In genomic region chr8:84024171-84024570, GRCm38 (mm10) we compare ENCODE assay signal across 9 mouse cellular contexts. TPM values are rescaled to one million over a fixed set of nuclear protein-coding genes. Genes with fewer than 3 reads are reported as not detected.
A peak's percentile ranks its signal among the peaks of the same experiment; 100 is the strongest.
DNase-seq lines count a peak whose midpoint lies in the region; ATAC-seq and TF ChIP-seq lines count a peak whose summit lies in the region.
"Had no signal": no experiment of that assay in that cellular context is flagged by ENCODE, and none has a peak within 500 bp of the region (broad histone marks: within the 10 kb centered on the region; RNA-seq: fewer than 3 reads in every experiment).

No protein-coding gene starts in this region.

- TF ChIP-seq EP300 in stomach, postnatal 0 days (optimal IDR thresholded peaks at IDR 0.05), result no peak

- H3K9ac ChIP-seq in stomach, postnatal 0 days (ENCODE audit: low read length), result no peak overlapping the region

- H3K4me3 ChIP-seq in embryonic fibroblast, embryonic 13.5 days (ENCODE audit: insufficient read depth, low read length), result no peak overlapping the region
- no peak overlapping the region for H3K4me3 ChIP-seq in limb, embryonic 10.5 days
- H3K4me3 ChIP-seq in stomach, postnatal 0 days (ENCODE audit: low read depth, low read length), result no peak overlapping the region

- H3K9me3 ChIP-seq in limb, embryonic 10.5 days (replicated peaks), result no peaks in the 10 kb centered on the region
- no peaks in the 10 kb centered on the region for H3K9me3 ChIP-seq in stomach, postnatal 0 days (ENCODE audit: control insufficient read depth, low read length)

- no peak overlapping the region for H3K4me2 ChIP-seq in stomach, postnatal 0 days (replicated peaks; ENCODE audit: low read depth)

- H3K27me3 ChIP-seq in limb, embryonic 10.5 days (ENCODE audit: low read depth, poor library complexity, severe bottlenecking), result peaks cover 98% of the 10 kb centered on the region
- peaks cover 2% of the 10 kb centered on the region; the same call in 1 of the 2 replicates for H3K27me3 ChIP-seq in stomach, postnatal 0 days (ENCODE audit: control insufficient read depth, insufficient read depth, low read length)

- peak; percentile 60; the same call in 1 of the 2 replicates for TF ChIP-seq CTCF in embryonic fibroblast, embryonic 13.5 days (IDR thresholded peaks at IDR 0.05; ENCODE audit: borderline replicate concordance, insufficient read depth, low read length)
- peak; percentile 75 for TF ChIP-seq CTCF in stomach, postnatal 0 days (IDR thresholded peaks at IDR 0.05; ENCODE audit: low read depth)

- peak; percentile 51 for DNase-seq in gastrocnemius, adult 18-20 months (ENCODE audit: low spot score)
- no peak for DNase-seq in gastrocnemius, postnatal 25 days
- peak; percentile 59 for DNase-seq in right cerebral cortex, postnatal 4 days
- DNase-seq in right cerebral cortex, adult 18-20 months, result no peak
- peak; percentile 80 for DNase-seq in limb, embryonic 10.5 days (ENCODE audit: low spot score)
- DNase-seq in stomach, postnatal 0 days (ENCODE audit: low spot score), result peak; percentile 65
- DNase-seq in Muller cell, postnatal 12 days (ENCODE audit: inconsistent ontology term), result no peak

- TF ChIP-seq POLR2A in embryonic fibroblast, embryonic 13.5 days (IDR thresholded peaks at IDR 0.05; ENCODE audit: low read depth, low read length), result no peak

- no peak overlapping the region for H3K27ac ChIP-seq in embryonic fibroblast, embryonic 13.5 days (ENCODE audit: insufficient read depth, low read length)
- no peak overlapping the region for H3K27ac ChIP-seq in limb, embryonic 10.5 days
- H3K27ac ChIP-seq in stomach, postnatal 0 days (replicated peaks), result no peak overlapping the region

- peaks cover 17% of the 10 kb centered on the region for H3K4me1 ChIP-seq in embryonic fibroblast, embryonic 13.5 days (ENCODE audit: control insufficient read depth, insufficient read depth, low read length)
- H3K4me1 ChIP-seq in limb, embryonic 10.5 days, result peaks cover 41% of the 10 kb centered on the region
- peaks cover 13% of the 10 kb centered on the region for H3K4me1 ChIP-seq in stomach, postnatal 0 days (replicated peaks; ENCODE audit: control insufficient read depth, insufficient read depth)

- WGBS in limb, embryonic 10.5 days, result 13% methylated on average over 10 of the region's 10 CpGs
- 18% methylated on average over 10 of the region's 10 CpGs for WGBS in stomach, postnatal 0 days

- no peaks in the 10 kb centered on the region for H3K36me3 ChIP-seq in limb, embryonic 10.5 days
- no peaks in the 10 kb centered on the region for H3K36me3 ChIP-seq in stomach, postnatal 0 days (ENCODE audit: control insufficient read depth, insufficient read depth, low read length)

- no peak for ATAC-seq in stomach, postnatal 0 days (ENCODE audit: low FRiP score, low TSS enrichment)

RNA-seq across cellular contexts. Expression of gene Palm3, which starts 2.9 kb away (rescaled TPM):
- total RNA-seq in gastrocnemius, adult 18-20 months (2021), result under 1 TPM; 0.09 to 0.11 TPM
- total RNA-seq in gastrocnemius, postnatal 25 days (2021), result under 1 TPM; 0.26 to 0.32 TPM
- polyA plus RNA-seq in embryonic fibroblast, embryonic 13.5 days (2011; ENCODE audit: insufficient read length, low read depth, missing spikeins), result 0.73 and 0.91 TPM in 2 replicates
- 6.5 and 6.6 TPM in 2 replicates for polyA plus RNA-seq in limb, embryonic 10.5 days (2016; fragmentation: Nextera tagmentation; extraction: Ambion mirVana)
- polyA plus RNA-seq in stomach, postnatal 0 days (2015; fragmentation: Nextera tagmentation; extraction: Ambion mirVana), result 0.96 and 1.3 TPM in 2 replicates

RNA-seq across cellular contexts. Expression of gene 2210011C24Rik, which starts 12.2 kb away (rescaled TPM):
- total RNA-seq in gastrocnemius, adult 18-20 months (2021), result 1 to 10 TPM; 2.0 to 2.4 TPM
- total RNA-seq in gastrocnemius, postnatal 25 days (2021), result 1 to 10 TPM; 3.3 to 5.9 TPM
- polyA plus RNA-seq in embryonic fibroblast, embryonic 13.5 days (2011; ENCODE audit: insufficient read length, low read depth, missing spikeins), result not detected in 2 replicates
- polyA plus RNA-seq in limb, embryonic 10.5 days (2016; fragmentation: Nextera tagmentation; extraction: Ambion mirVana), result 0.13 TPM in 1 of 2 replicates, not detected in the other
- polyA plus RNA-seq in stomach, postnatal 0 days (2015; fragmentation: Nextera tagmentation; extraction: Ambion mirVana), result 5.8 and 6.1 TPM in 2 replicates

RNA-seq across cellular contexts. Expression of gene Il27ra, which starts 18.2 kb away (rescaled TPM):
- total RNA-seq in gastrocnemius, adult 18-20 months (2021), result under 1 TPM; 0.37 to 0.66 TPM
- total RNA-seq in gastrocnemius, postnatal 25 days (2021), result 1 to 10 TPM in 1 of 2 experiments, under 1 TPM in 1; 0.69 to 1.2 TPM
- 1.1 and 1.5 TPM in 2 replicates for polyA plus RNA-seq in embryonic fibroblast, embryonic 13.5 days (2011; ENCODE audit: insufficient read length, low read depth, missing spikeins)
- 0.40 and 0.58 TPM in 2 replicates for polyA plus RNA-seq in limb, embryonic 10.5 days (2016; fragmentation: Nextera tagmentation; extraction: Ambion mirVana)
- 0.40 and 0.44 TPM in 2 replicates for polyA plus RNA-seq in stomach, postnatal 0 days (2015; fragmentation: Nextera tagmentation; extraction: Ambion mirVana)

RNA-seq across cellular contexts. Expression of gene Rln3, which starts 20.6 kb away (rescaled TPM):
- total RNA-seq in gastrocnemius, adult 18-20 months (2021), result not detected
- total RNA-seq in gastrocnemius, postnatal 25 days (2021), result not detected
- not detected in 2 replicates for polyA plus RNA-seq in embryonic fibroblast, embryonic 13.5 days (2011; ENCODE audit: insufficient read length, low read depth, missing spikeins)
- polyA plus RNA-seq in limb, embryonic 10.5 days (2016; fragmentation: Nextera tagmentation; extraction: Ambion mirVana), result not detected in 2 replicates
- 0.17 TPM in 1 of 2 replicates, not detected in the other for polyA plus RNA-seq in stomach, postnatal 0 days (2015; fragmentation: Nextera tagmentation; extraction: Ambion mirVana)
- total RNA-seq: left cerebral cortex, postnatal 14 days had no signal

RNA-seq across cellular contexts. Expression of gene 1700067K01Rik, which starts 22.9 kb away (rescaled TPM):
- not detected for total RNA-seq in gastrocnemius, adult 18-20 months (2021)
- under 1 TPM; 0.33 to 0.35 TPM for total RNA-seq in gastrocnemius, postnatal 25 days (2021)
- not detected in 2 replicates for polyA plus RNA-seq in embryonic fibroblast, embryonic 13.5 days (2011; ENCODE audit: insufficient read length, low read depth, missing spikeins)
- 0.28 and 0.73 TPM in 2 replicates for polyA plus RNA-seq in limb, embryonic 10.5 days (2016; fragmentation: Nextera tagmentation; extraction: Ambion mirVana)
- polyA plus RNA-seq in stomach, postnatal 0 days (2015; fragmentation: Nextera tagmentation; extraction: Ambion mirVana), result 0.36 and 0.38 TPM in 2 replicates

Comparison
In these comparisons a context has a peak if more than half of its experiments do, and no peak if none do; other contexts are left out.
1. DNase-seq: peak in gastrocnemius, adult 18-20 months (single experiment), right cerebral cortex, postnatal 4 days (single experiment), limb, embryonic 10.5 days (single experiment) and stomach, postnatal 0 days (single experiment); none in gastrocnemius, postnatal 25 days (single experiment), right cerebral cortex, adult 18-20 months (single experiment) and Muller cell, postnatal 12 days (single experiment).